8 mouse cellular contexts compared by ENCODE assay signal in the genomic region with DNA sequence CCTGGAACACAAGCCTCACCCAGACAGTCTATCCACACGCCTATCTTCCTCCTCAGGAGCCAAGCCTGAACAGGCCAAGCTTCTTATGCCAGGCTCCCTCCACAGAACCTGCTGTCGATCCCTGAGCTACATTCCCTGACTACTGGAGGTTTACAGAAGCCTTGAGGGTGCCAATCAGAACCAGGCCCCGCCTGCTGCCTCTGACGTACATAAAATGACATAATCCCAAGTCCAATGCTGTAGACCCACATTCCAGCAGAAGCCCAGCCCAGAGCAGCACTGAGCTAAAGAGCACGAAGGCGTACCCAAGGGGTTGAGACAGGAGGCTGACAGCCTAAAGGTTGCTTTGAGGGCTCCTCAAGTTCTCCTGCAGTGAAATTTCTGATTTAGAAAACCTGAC. TPM values are rescaled to one million over a fixed set of nuclear protein-coding genes. Genes with fewer than 3 reads are reported as not detected.
DNase-seq lines count a peak whose midpoint lies in the region; ATAC-seq lines count a peak whose summit lies in the region.

No protein-coding gene starts in this region.

- ATAC-seq in hindbrain, embryonic 16.5 days = no peak

- peak overlapping the region; percentile 44; the same call in 1 of the 2 replicates for H3K27ac ChIP-seq in hindbrain, embryonic 16.5 days (ENCODE audit: low read depth, low read length)

- DNase-seq in Muller cell, postnatal 12 days (ENCODE audit: inconsistent ontology term) = peak; percentile 87
- DNase-seq in brain, adult 2 months (ENCODE audit: low read depth, low spot score) = peak; percentile 99
- peak; percentile 58 to 75 for DNase-seq in frontal cortex, postnatal 14 days (ENCODE audit: low spot score in 2 of 2)
- peak; percentile 79 to 81 for DNase-seq in layer of hippocampus, postnatal 36 days
- DNase-seq in lung, postnatal 25 days (ENCODE audit: low spot score) = peak; percentile 94
- peak; percentile 57 for DNase-seq in testis, postnatal 10 days (ENCODE audit: low spot score)
- DNase-seq in spleen, adult 18-20 months = no peak

- no peaks in the 10 kb centered on the region for H3K27me3 ChIP-seq in hindbrain, embryonic 16.5 days (replicated peaks; ENCODE audit: control insufficient read depth, insufficient read depth, low read length)

- H3K9me3 ChIP-seq in hindbrain, embryonic 16.5 days (ENCODE audit: control insufficient read depth, low read length) = no peaks in the 10 kb centered on the region

- H3K4me1 ChIP-seq in hindbrain, embryonic 16.5 days (ENCODE audit: control insufficient read depth, insufficient read depth, low read depth, low read length) = peaks cover 69% of the 10 kb centered on the region

- H3K4me3 ChIP-seq in hindbrain, embryonic 16.5 days (ENCODE audit: low read length) = no peak overlapping the region

- no peak overlapping the region; the same call in 1 of the 2 replicates for H3K9ac ChIP-seq in hindbrain, embryonic 16.5 days (ENCODE audit: low read depth, low read length)

- peaks cover 6% of the 10 kb centered on the region; the same call in 1 of the 2 replicates for H3K36me3 ChIP-seq in hindbrain, embryonic 16.5 days (ENCODE audit: control insufficient read depth, insufficient read depth, low read length)

- H3K4me2 ChIP-seq in hindbrain, embryonic 16.5 days (ENCODE audit: low read length) = no peak overlapping the region

- 56% methylated on average over 6 of the region's 6 CpGs for WGBS in hindbrain, embryonic 16.5 days

RNA-seq across cellular contexts. Expression of a gene that starts 6.0 kb away (rescaled TPM):
- 51.4 and 53.2 TPM in 2 replicates for polyA plus RNA-seq in hindbrain, embryonic 16.5 days (2015; fragmentation: Nextera tagmentation; extraction: Ambion mirVana)
- total RNA-seq in layer of hippocampus, postnatal 36 days (2021) = 100 to 1,000 TPM in 1 of 2 experiments, 10 to 100 TPM in 1; 93.7 to 101 TPM

RNA-seq across cellular contexts. Expression of a gene that starts 26.8 kb away (rescaled TPM):
- 112 and 130 TPM in 2 replicates for polyA plus RNA-seq in hindbrain, embryonic 16.5 days (2015; fragmentation: Nextera tagmentation; extraction: Ambion mirVana)
- total RNA-seq in layer of hippocampus, postnatal 36 days (2021) = 100 to 1,000 TPM; 336 to 345 TPM

RNA-seq across cellular contexts. Expression of a gene that starts 32.5 kb away (rescaled TPM):
- polyA plus RNA-seq in hindbrain, embryonic 16.5 days (2015; fragmentation: Nextera tagmentation; extraction: Ambion mirVana) = 18.9 and 20.7 TPM in 2 replicates
- 10 to 100 TPM; 13.3 to 14.5 TPM for total RNA-seq in layer of hippocampus, postnatal 36 days (2021)

RNA-seq across cellular contexts. Expression of a gene that starts 45.5 kb away (rescaled TPM):
- 5.8 and 7.7 TPM in 2 replicates for polyA plus RNA-seq in hindbrain, embryonic 16.5 days (2015; fragmentation: Nextera tagmentation; extraction: Ambion mirVana)
- total RNA-seq in layer of hippocampus, postnatal 36 days (2021) = 1 to 10 TPM; 3.8 to 6.4 TPM

RNA-seq across cellular contexts. Expression of a gene that starts 53.2 kb away (rescaled TPM):
- polyA plus RNA-seq in hindbrain, embryonic 16.5 days (2015; fragmentation: Nextera tagmentation; extraction: Ambion mirVana) = 1.7 and 2.3 TPM in 2 replicates
- under 1 TPM in 1 of 2 experiments, not detected in 1; 0.81 TPM for total RNA-seq in layer of hippocampus, postnatal 36 days (2021)

Comparison
In these comparisons a context has a peak if more than half of its experiments do, and no peak if none do; other contexts are left out.
1. DNase-seq: peak in Muller cell, postnatal 12 days (single experiment), brain, adult 2 months (single experiment), frontal cortex, postnatal 14 days (2 of 2), layer of hippocampus, postnatal 36 days (2 of 2), lung, postnatal 25 days (single experiment) and testis, postnatal 10 days (single experiment); none in spleen, adult 18-20 months (0 of 2).